Mouse (Mus musculus): ENCODE results near the gene Map3k13. TPM values are rescaled to one million over a fixed set of nuclear protein-coding genes. Genes with fewer than 3 reads are reported as not detected.

Map3k13 gene
- polyA plus RNA-seq, 1 experiment from 2014 or later, result 7.0 TPM

DNA sequence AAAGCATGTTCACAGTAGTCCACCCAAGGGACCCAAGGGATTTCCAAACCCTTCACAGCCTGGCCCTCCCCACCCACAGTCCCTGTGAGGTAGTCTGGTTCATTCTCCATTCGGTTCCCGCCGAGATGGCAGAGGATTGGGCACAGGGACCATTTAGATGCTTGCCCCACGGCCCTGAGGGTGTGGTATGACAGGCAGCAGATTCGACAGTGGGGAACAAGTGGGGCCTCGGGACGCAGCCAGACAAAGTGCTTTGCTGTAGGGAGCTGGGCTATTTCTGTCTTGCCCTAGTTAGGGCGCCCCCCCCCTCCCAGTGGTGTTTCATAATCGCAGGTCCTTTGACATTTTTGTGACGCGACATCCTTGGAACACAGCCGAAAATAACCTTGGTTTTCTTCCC, 161.4 kb downstream of the Map3k13 start:
- Histone ChIP-seq H3K4me2 (no peak overlapping the region), H3K9me3 (no peaks in the 10 kb centered on the region), H3K36me3 (replicated peaks) (no peaks in the 10 kb centered on the region), H3K9ac (no peak overlapping the region), H3K4me1 (no peaks in the 10 kb centered on the region), H3K27ac (no peak overlapping the region), H3K4me3 (no peak overlapping the region), H3K27me3 (replicated peaks) (no peaks in the 10 kb centered on the region)
- ATAC-seq (replicated peaks), result no peak
- 82% methylated on average over 12 of the region's 12 CpGs for WGBS

DNA sequence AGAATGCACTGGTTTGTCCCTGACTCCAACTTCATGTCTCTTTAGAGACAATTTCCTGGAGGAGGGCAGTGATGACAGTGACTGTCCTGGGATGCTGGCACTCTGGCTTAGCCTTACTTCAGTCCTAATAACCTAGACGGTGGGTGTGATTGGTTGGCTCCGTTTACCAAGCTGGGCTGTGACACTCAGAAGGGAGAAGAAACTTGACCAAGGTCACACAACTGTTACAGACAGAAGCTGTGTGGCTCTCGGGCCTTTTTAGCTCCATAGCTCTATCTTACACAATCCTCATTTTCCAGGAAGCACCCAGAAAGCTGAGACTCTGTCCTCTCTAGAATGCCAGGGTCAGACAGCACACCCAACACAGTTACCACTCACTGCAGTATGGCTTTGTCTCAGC, 171.4 kb downstream of the Map3k13 start:
- H3K4me1 ChIP-seq, result no peaks in the 10 kb centered on the region
- no peaks in the 10 kb centered on the region for H3K27me3 ChIP-seq (replicated peaks)
- 88% methylated on average over 3 of the region's 3 CpGs for WGBS
- H3K4me2 ChIP-seq, result no peak overlapping the region
- no peak for ATAC-seq (replicated peaks)
- no peak overlapping the region for H3K4me3 ChIP-seq
- no peak overlapping the region for H3K9ac ChIP-seq
- H3K27ac ChIP-seq, result no peak overlapping the region
- no peaks in the 10 kb centered on the region for H3K9me3 ChIP-seq
- no peaks in the 10 kb centered on the region for H3K36me3 ChIP-seq (replicated peaks)

DNA sequence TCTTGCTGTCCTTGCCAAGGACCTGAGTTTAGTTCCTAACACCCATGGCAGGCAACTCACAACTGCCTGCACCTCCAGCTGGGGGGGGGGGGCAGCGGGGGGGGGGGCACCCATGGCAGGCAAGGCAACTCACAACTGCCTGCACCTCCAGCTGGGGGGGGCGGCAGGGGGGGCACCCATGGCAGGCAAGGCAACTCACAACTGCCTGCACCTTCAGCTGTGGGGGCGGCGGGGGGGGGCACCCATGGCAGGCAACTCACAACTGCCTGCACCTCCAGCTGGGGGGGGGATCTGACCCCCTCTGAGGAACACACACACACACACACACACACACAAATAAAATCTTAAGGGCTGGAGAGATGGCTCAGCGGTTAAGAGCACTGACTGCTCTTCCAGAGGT, 175.7 kb downstream of the Map3k13 start:
- Histone ChIP-seq H3K9ac (no peak overlapping the region), H3K36me3 (replicated peaks) (no peaks in the 10 kb centered on the region), H3K27me3 (replicated peaks) (no peaks in the 10 kb centered on the region), H3K4me1 (no peaks in the 10 kb centered on the region), H3K9me3 (no peaks in the 10 kb centered on the region), H3K4me3 (no peak overlapping the region), H3K4me2 (no peak overlapping the region), H3K27ac (no peak overlapping the region)
- no peak for ATAC-seq (replicated peaks)
- 74% methylated on average over 5 of the region's 5 CpGs for WGBS

DNA sequence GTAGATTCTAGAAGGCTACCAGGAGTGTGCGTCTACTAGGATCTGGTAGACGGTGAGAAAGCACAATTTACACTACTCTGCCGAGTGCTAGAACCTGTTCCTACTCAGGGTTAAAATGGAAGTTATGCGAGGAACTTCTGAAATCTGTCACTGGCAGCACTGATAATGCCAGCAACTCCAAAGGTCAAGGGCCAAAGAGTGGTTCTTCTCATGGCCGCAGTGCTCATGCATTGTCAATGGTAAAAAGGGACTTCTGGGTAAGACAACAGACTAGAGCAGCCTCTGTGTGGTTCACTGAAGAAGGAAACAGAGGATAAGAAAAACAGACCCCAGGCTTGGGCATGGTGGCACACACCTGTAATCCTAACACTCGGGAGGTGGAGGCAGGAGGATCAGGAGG, 176.4 kb downstream of the Map3k13 start:
- H3K36me3 ChIP-seq (replicated peaks), result no peaks in the 10 kb centered on the region
- H3K4me1 ChIP-seq, result no peaks in the 10 kb centered on the region
- no peak overlapping the region for H3K9ac ChIP-seq
- H3K4me2 ChIP-seq, result no peak overlapping the region
- H3K27ac ChIP-seq, result no peak overlapping the region
- H3K9me3 ChIP-seq, result no peaks in the 10 kb centered on the region
- H3K27me3 ChIP-seq (replicated peaks), result no peaks in the 10 kb centered on the region
- ATAC-seq (replicated peaks), result no peak
- H3K4me3 ChIP-seq, result no peak overlapping the region
- 89% methylated on average over 6 of the region's 6 CpGs for WGBS

DNA sequence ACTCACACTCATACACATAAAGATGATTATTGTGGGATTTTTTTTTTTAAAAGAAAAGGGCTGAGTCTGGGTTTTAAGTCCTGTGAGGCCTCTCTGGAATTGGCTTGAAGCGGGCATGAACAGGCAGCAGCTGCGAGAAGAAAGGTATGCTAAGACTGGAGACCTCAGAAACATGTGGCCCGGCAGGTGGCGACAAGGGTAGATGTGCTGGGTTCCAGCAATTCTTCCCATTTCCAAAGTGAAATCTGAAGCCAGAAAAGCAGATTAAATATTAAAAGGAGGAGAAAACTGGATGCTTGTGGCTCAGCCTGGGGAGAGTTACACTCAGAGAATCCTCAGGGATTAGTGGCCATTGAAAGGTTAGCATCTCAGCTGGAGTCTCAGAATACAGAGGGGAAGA, 177.3 kb downstream of the Map3k13 start:
- H3K4me3 ChIP-seq, result no peak overlapping the region
- 0 out of 2 replicates have a peak, but pooled peaks cover 3% of the 10 kb centered on the region for H3K27me3 ChIP-seq (replicated peaks)
- H3K9ac ChIP-seq, result no peak overlapping the region
- no peak for ATAC-seq (replicated peaks)
- WGBS, result 44% methylated on average over 4 of the region's 4 CpGs
- H3K36me3 ChIP-seq (replicated peaks), result no peaks in the 10 kb centered on the region
- peaks cover 7% of the 10 kb centered on the region for H3K4me1 ChIP-seq
- no peak overlapping the region for H3K27ac ChIP-seq
- no peaks in the 10 kb centered on the region for H3K9me3 ChIP-seq
- no peak overlapping the region for H3K4me2 ChIP-seq

DNA sequence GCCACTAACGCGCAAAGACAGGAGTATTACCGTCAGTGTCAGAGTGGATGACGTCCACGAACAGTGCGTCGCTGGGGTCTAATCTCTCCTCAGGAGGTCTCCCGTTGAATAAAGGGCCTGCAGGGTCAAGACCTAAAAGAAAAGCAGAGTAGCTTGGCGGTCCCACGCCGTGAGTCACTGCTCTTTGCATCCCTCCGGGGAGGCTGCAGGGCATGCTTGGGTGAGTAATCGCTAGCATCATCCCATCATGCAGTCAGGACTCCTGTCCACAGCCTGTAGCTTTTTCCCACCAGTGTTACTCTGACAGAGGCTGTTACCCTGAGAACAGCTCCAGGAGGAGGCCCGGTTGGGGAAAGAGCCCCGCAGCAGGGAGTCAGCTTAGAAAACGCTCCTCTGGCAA, 182.1 kb downstream of the Map3k13 start:
- Histone ChIP-seq H3K9me3 (no peaks in the 10 kb centered on the region), H3K27ac (no peak overlapping the region), H3K4me2 (peak overlapping the region; percentile 41), H3K9ac (no peak overlapping the region), H3K4me3 (peak overlapping the region; percentile 10; the same call in 1 of the 2 replicates), H3K36me3 (replicated peaks) (no peaks in the 10 kb centered on the region), H3K4me1 (peaks cover 8% of the 10 kb centered on the region), H3K27me3 (replicated peaks) (0 out of 2 replicates have a peak, but pooled peaks cover 3% of the 10 kb centered on the region)
- WGBS, result under 1% methylated on average over 16 of the region's 16 CpGs
- ATAC-seq (replicated peaks), result no peak

DNA sequence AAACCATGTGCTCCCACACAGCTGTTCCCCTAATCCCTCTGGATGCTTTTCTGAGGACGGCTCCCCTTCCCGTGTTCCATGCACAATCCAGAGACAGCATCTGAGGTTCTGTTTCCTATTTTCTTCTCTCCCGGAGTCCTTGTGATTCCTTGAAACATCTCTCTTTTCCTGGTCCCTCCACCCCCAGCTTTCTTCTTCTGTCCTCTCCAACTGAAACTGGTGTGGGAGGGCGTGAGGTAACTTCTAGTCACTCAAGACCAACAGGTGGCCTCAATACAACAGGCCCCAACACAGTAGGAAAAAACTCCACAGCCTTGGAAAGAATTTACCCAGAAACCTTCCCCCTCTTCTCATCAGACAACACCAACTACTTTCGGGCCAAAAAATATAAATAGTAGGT, 183.2 kb downstream of the Map3k13 start:
- no peak overlapping the region for H3K4me3 ChIP-seq
- H3K27ac ChIP-seq, result no peak overlapping the region
- H3K9me3 ChIP-seq, result no peaks in the 10 kb centered on the region
- peaks cover 8% of the 10 kb centered on the region for H3K4me1 ChIP-seq
- H3K36me3 ChIP-seq (replicated peaks), result no peaks in the 10 kb centered on the region
- H3K9ac ChIP-seq, result no peak overlapping the region
- ATAC-seq (replicated peaks), result no peak
- no peak overlapping the region for H3K4me2 ChIP-seq
- 0 out of 2 replicates have a peak, but pooled peaks cover 3% of the 10 kb centered on the region for H3K27me3 ChIP-seq (replicated peaks)
- WGBS, result 79% methylated on average over 5 of the region's 5 CpGs

Other genes starting within 250 kb of the Map3k13 start
- 60.1 and 61.7 TPM in 2 replicates for gene 2510009E07Rik, start 99.7 kb upstream of the Map3k13 start, polyA plus RNA-seq (2015; fragmentation: Nextera tagmentation; extraction: Ambion mirVana)
- 1.4 and 1.9 TPM in 2 replicates for gene Ehhadh, start 6.5 kb upstream of the Map3k13 start, polyA plus RNA-seq (2015; fragmentation: Nextera tagmentation; extraction: Ambion mirVana)
- 40.2 and 40.5 TPM in 2 replicates for gene Tmem41a, start 153.2 kb downstream of the Map3k13 start, polyA plus RNA-seq (2015; fragmentation: Nextera tagmentation; extraction: Ambion mirVana)
- gene Liph, start 201.3 kb downstream of the Map3k13 start, polyA plus RNA-seq (2015; fragmentation: Nextera tagmentation; extraction: Ambion mirVana), result 0.41 and 0.80 TPM in 2 replicates
- 46.3 and 49.7 TPM in 2 replicates for gene Senp2, start 215.1 kb downstream of the Map3k13 start, polyA plus RNA-seq (2015; fragmentation: Nextera tagmentation; extraction: Ambion mirVana)

All from midbrain, embryonic 15.5 days (tissue).